Comparison of ENCODE assay signal across 9 mouse cellular contexts in the genomic region with DNA sequence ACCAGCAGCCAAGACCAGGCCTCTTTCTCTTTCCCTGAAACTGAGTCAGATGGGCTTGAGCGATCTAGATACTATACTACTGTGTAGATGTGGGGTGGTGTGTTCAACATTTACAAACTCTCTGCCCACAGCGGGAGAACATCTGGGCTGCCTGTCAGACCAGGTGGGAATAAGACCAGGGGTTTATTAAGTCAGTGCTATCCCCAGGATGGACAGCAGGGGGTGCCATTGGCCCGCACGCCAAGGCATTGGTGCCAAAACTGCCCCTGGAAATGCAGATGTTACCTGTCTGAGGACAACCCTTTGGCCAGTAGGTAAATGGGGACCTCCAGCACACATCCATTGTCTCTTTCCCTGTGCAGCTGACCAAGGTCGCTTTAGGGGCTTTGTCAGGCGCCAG. TPM values are rescaled to one million over a fixed set of nuclear protein-coding genes. Genes with fewer than 3 reads are reported as not detected.
DNase-seq lines count a peak whose midpoint lies in the region; ATAC-seq and TF ChIP-seq lines count a peak whose summit lies in the region.
"Had no signal": no experiment of that assay in that cellular context is flagged by ENCODE, and none has a peak within 500 bp of the region (broad histone marks: within the 10 kb centered on the region; RNA-seq: fewer than 3 reads in every experiment).

No protein-coding gene starts in this region.

- TF ChIP-seq EP300 in heart, adult 2 months (IDR thresholded peaks at IDR 0.05; ENCODE audit: insufficient read depth, low read depth, low read length), result no peak
- no peak for TF ChIP-seq EP300 in stomach, postnatal 0 days (optimal IDR thresholded peaks at IDR 0.05)

- intact Hi-C loops in heart, adult 2 months (cut with DNase I), result loop anchor here (2.0 to 10.0 kb wide), 2 partner anchors 260 to 292 kb away; partner anchors contain the start of gene Kifc3
- intact Hi-C loops in left cerebral cortex, postnatal 4 days (cut with DNase I), result loop anchor here (10.0 kb wide), 1 partner anchor 262 kb away; the partner anchor contains the start of gene Kifc3

- H3K4me3 ChIP-seq in heart, adult 2 months, result no peak overlapping the region
- H3K4me3 ChIP-seq in heart, embryonic 10.5 days, result no peak overlapping the region
- no peak overlapping the region for H3K4me3 ChIP-seq in hindbrain, embryonic 12.5 days
- H3K4me3 ChIP-seq in midbrain, embryonic 14.5 days (replicated peaks; ENCODE audit: low read depth, low read length), result no peak overlapping the region
- H3K4me3 ChIP-seq in stomach, postnatal 0 days (ENCODE audit: low read depth, low read length), result no peak overlapping the region
- H3K4me3 ChIP-seq: limb, embryonic 15.5 days had no signal

- TF ChIP-seq CTCF in heart, adult 2 months (IDR thresholded peaks at IDR 0.05), result peak; percentile 99
- peak; percentile 93 for TF ChIP-seq CTCF in stomach, postnatal 0 days (IDR thresholded peaks at IDR 0.05; ENCODE audit: low read depth)

- H3K9me3 ChIP-seq in heart, embryonic 10.5 days, result no peaks in the 10 kb centered on the region
- no peaks in the 10 kb centered on the region for H3K9me3 ChIP-seq in hindbrain, embryonic 12.5 days (replicated peaks)
- no peaks in the 10 kb centered on the region for H3K9me3 ChIP-seq in midbrain, embryonic 14.5 days (ENCODE audit: control insufficient read depth, low read length)
- H3K9me3 ChIP-seq in stomach, postnatal 0 days (ENCODE audit: control insufficient read depth, low read length), result no peaks in the 10 kb centered on the region
- H3K9me3 ChIP-seq: limb, embryonic 15.5 days had no signal

- H3K36me3 ChIP-seq in heart, adult 2 months (ENCODE audit: control insufficient read depth, insufficient read depth, low read length), result no peaks in the 10 kb centered on the region
- H3K36me3 ChIP-seq in heart, embryonic 10.5 days, result no peaks in the 10 kb centered on the region
- no peaks in the 10 kb centered on the region for H3K36me3 ChIP-seq in hindbrain, embryonic 12.5 days
- H3K36me3 ChIP-seq in midbrain, embryonic 14.5 days (ENCODE audit: control insufficient read depth, insufficient read depth, low read length), result no peaks in the 10 kb centered on the region
- no peaks in the 10 kb centered on the region for H3K36me3 ChIP-seq in stomach, postnatal 0 days (ENCODE audit: control insufficient read depth, insufficient read depth, low read length)
- H3K36me3 ChIP-seq: limb, embryonic 15.5 days had no signal

- H3K9ac ChIP-seq in heart, adult 2 months (ENCODE audit: low read depth, low read length), result no peak overlapping the region
- no peak overlapping the region for H3K9ac ChIP-seq in hindbrain, embryonic 12.5 days
- no peak overlapping the region for H3K9ac ChIP-seq in midbrain, embryonic 14.5 days (replicated peaks; ENCODE audit: low read length)
- H3K9ac ChIP-seq in stomach, postnatal 0 days (ENCODE audit: low read length), result no peak overlapping the region
- H3K9ac ChIP-seq: limb, embryonic 15.5 days had no signal

- ATAC-seq in hindbrain, embryonic 12.5 days (ENCODE audit: low FRiP score), result 0 out of 2 replicates have a peak, but pooled peaks have one; percentile 39
- no peak for ATAC-seq in midbrain, embryonic 14.5 days (ENCODE audit: low FRiP score, low TSS enrichment)
- no peak for ATAC-seq in stomach, postnatal 0 days (ENCODE audit: low FRiP score, low TSS enrichment)

- no peak overlapping the region for H3K4me2 ChIP-seq in hindbrain, embryonic 12.5 days (replicated peaks)
- H3K4me2 ChIP-seq in midbrain, embryonic 14.5 days (ENCODE audit: low read length), result no peak overlapping the region
- H3K4me2 ChIP-seq in stomach, postnatal 0 days (replicated peaks; ENCODE audit: low read depth), result no peak overlapping the region
- H3K4me2 ChIP-seq: limb, embryonic 15.5 days had no signal

- no peaks in the 10 kb centered on the region for H3K27me3 ChIP-seq in heart, adult 2 months (ENCODE audit: control insufficient read depth, insufficient read depth, low read length)
- H3K27me3 ChIP-seq in heart, embryonic 10.5 days (ENCODE audit: insufficient read depth, poor library complexity, severe bottlenecking), result peaks cover 37% of the 10 kb centered on the region
- no peaks in the 10 kb centered on the region for H3K27me3 ChIP-seq in hindbrain, embryonic 12.5 days
- no peaks in the 10 kb centered on the region for H3K27me3 ChIP-seq in midbrain, embryonic 14.5 days (ENCODE audit: control insufficient read depth, insufficient read depth, low read length)
- H3K27me3 ChIP-seq in stomach, postnatal 0 days (ENCODE audit: control insufficient read depth, insufficient read depth, low read length), result no peaks in the 10 kb centered on the region

- no peak overlapping the region for H3K27ac ChIP-seq in heart, adult 2 months
- H3K27ac ChIP-seq in heart, embryonic 10.5 days, result no peak overlapping the region
- no peak overlapping the region for H3K27ac ChIP-seq in hindbrain, embryonic 12.5 days
- no peak overlapping the region for H3K27ac ChIP-seq in midbrain, embryonic 14.5 days (replicated peaks; ENCODE audit: low read depth, low read length)
- no peak overlapping the region for H3K27ac ChIP-seq in stomach, postnatal 0 days (replicated peaks)
- H3K27ac ChIP-seq: limb, embryonic 15.5 days had no signal

- 22% methylated on average over 6 of the region's 6 CpGs for WGBS in heart, adult 2 months
- 13% methylated on average over 6 of the region's 6 CpGs for WGBS in heart, embryonic 10.5 days
- 8% methylated on average over 6 of the region's 6 CpGs for WGBS in hindbrain, embryonic 12.5 days
- 14% methylated on average over 6 of the region's 6 CpGs for WGBS in midbrain, embryonic 14.5 days
- 25% methylated on average over 6 of the region's 6 CpGs for WGBS in stomach, postnatal 0 days

- no peaks in the 10 kb centered on the region for H3K4me1 ChIP-seq in heart, adult 2 months (ENCODE audit: control insufficient read depth, insufficient read depth, low read length)
- no peaks in the 10 kb centered on the region for H3K4me1 ChIP-seq in heart, embryonic 10.5 days
- 0 out of 2 replicates have a peak, but pooled peaks cover 9% of the 10 kb centered on the region for H3K4me1 ChIP-seq in hindbrain, embryonic 12.5 days
- H3K4me1 ChIP-seq in midbrain, embryonic 14.5 days (ENCODE audit: control insufficient read depth, insufficient read depth, low read length), result no peaks in the 10 kb centered on the region
- no peaks in the 10 kb centered on the region for H3K4me1 ChIP-seq in stomach, postnatal 0 days (replicated peaks; ENCODE audit: control insufficient read depth, insufficient read depth)
- H3K4me1 ChIP-seq: limb, embryonic 15.5 days had no signal

- no peak for TF ChIP-seq POLR2A in heart, adult 2 months (IDR thresholded peaks at IDR 0.05; ENCODE audit: insufficient read depth, low read depth, low read length)

- H3K79me2 ChIP-seq in heart, adult 2 months (replicated peaks; ENCODE audit: control insufficient read depth, insufficient read depth, low read length), result no peaks in the 10 kb centered on the region

- peak; percentile 60 to 77 for DNase-seq in heart, adult 2 months
- no peak for DNase-seq in heart, embryonic 10.5 days (ENCODE audit: low spot score)
- DNase-seq in ZHBTc4 (ENCODE audit: low read depth, low spot score), result peak; percentile 81
- DNase-seq in embryo, embryonic 9.5 days (ENCODE audit: extremely low spot score), result peak; percentile 71
- peak; percentile 52 for DNase-seq in left cerebral cortex, postnatal 4 days
- peak; percentile 82 for DNase-seq in midbrain, embryonic 14.5 days
- DNase-seq in stomach, postnatal 0 days (ENCODE audit: low spot score), result peak; percentile 81

RNA-seq across cellular contexts. Expression of gene Adgrg5, which starts 19.1 kb away (rescaled TPM):
- total RNA-seq in heart, adult 2 months (2021), result under 1 TPM; 0.08 to 0.27 TPM
- polyA plus RNA-seq in heart, adult 2 months (2012; rRNA removed), result 0.62 and 0.97 TPM in 2 replicates
- polyA plus RNA-seq in heart, embryonic 10.5 days (2016; fragmentation: Nextera tagmentation; extraction: Ambion mirVana), result 0.69 and 0.79 TPM in 2 replicates
- 0.12 TPM in 1 of 2 replicates, not detected in the other for polyA plus RNA-seq in hindbrain, embryonic 12.5 days (2016; fragmentation: Nextera tagmentation; extraction: Ambion mirVana)
- total RNA-seq in left cerebral cortex, postnatal 4 days (2021), result under 1 TPM in 1 of 2 experiments, not detected in 1; 0.74 TPM
- 0.12 TPM in 1 of 2 replicates, not detected in the other for polyA plus RNA-seq in midbrain, embryonic 14.5 days (2014; fragmentation: Nextera tagmentation; extraction: Ambion mirVana)
- 0.15 and 0.27 TPM in 2 replicates for polyA plus RNA-seq in stomach, postnatal 0 days (2015; fragmentation: Nextera tagmentation; extraction: Ambion mirVana)

RNA-seq across cellular contexts. Expression of gene Ccdc102a, which starts 24.7 kb away (rescaled TPM):
- total RNA-seq in heart, adult 2 months (2021), result 1 to 10 TPM; 5.0 to 5.7 TPM
- polyA plus RNA-seq in heart, adult 2 months (2012; rRNA removed), result 5.2 and 6.4 TPM in 2 replicates
- polyA plus RNA-seq in heart, embryonic 10.5 days (2016; fragmentation: Nextera tagmentation; extraction: Ambion mirVana), result 22.0 and 31.0 TPM in 2 replicates
- 30.8 and 30.9 TPM in 2 replicates for polyA plus RNA-seq in hindbrain, embryonic 12.5 days (2016; fragmentation: Nextera tagmentation; extraction: Ambion mirVana)
- total RNA-seq in left cerebral cortex, postnatal 4 days (2021), result 1 to 10 TPM; 4.9 to 5.5 TPM
- polyA plus RNA-seq in midbrain, embryonic 14.5 days (2014; fragmentation: Nextera tagmentation; extraction: Ambion mirVana), result 3.6 and 5.2 TPM in 2 replicates
- polyA plus RNA-seq in stomach, postnatal 0 days (2015; fragmentation: Nextera tagmentation; extraction: Ambion mirVana), result 12.0 and 12.7 TPM in 2 replicates

RNA-seq across cellular contexts. Expression of gene Adgrg1, which starts 32.0 kb away (rescaled TPM):
- total RNA-seq in heart, adult 2 months (2021), result 10 to 100 TPM; 52.1 to 67.8 TPM
- polyA plus RNA-seq in heart, adult 2 months (2012; rRNA removed), result 96.1 and 107 TPM in 2 replicates
- polyA plus RNA-seq in heart, embryonic 10.5 days (2016; fragmentation: Nextera tagmentation; extraction: Ambion mirVana), result 9.0 and 16.6 TPM in 2 replicates
- 187 and 194 TPM in 2 replicates for polyA plus RNA-seq in hindbrain, embryonic 12.5 days (2016; fragmentation: Nextera tagmentation; extraction: Ambion mirVana)
- total RNA-seq in left cerebral cortex, postnatal 4 days (2021), result 100 to 1,000 TPM; 125 to 153 TPM
- 112 and 165 TPM in 2 replicates for polyA plus RNA-seq in midbrain, embryonic 14.5 days (2014; fragmentation: Nextera tagmentation; extraction: Ambion mirVana)
- polyA plus RNA-seq in stomach, postnatal 0 days (2015; fragmentation: Nextera tagmentation; extraction: Ambion mirVana), result 42.4 and 50.9 TPM in 2 replicates
